Mouse (Mus musculus): Measurements from ENCODE around the gene Nf2. TPM values are rescaled to one million over a fixed set of nuclear protein-coding genes. Genes with fewer than 3 reads are reported as not detected.

The Nf2 gene
- polyA plus RNA-seq, 1 experiment from 2014 or later: 68.1 TPM

- ATAC-seq: no peak
- WGBS: 77% methylated on average over 5 of the region's 5 CpGs
- H3K27ac ChIP-seq (ENCODE audit: low read depth, low read length): no peak overlapping the region
- no peak overlapping the region for H3K4me3 ChIP-seq (ENCODE audit: low read length)
- H3K27me3 ChIP-seq (replicated peaks; ENCODE audit: control insufficient read depth, insufficient read depth, low read length): no peaks in the 10 kb centered on the region
- H3K36me3 ChIP-seq (ENCODE audit: control insufficient read depth, insufficient read depth, low read length): no peaks in the 10 kb centered on the region
- no peak overlapping the region for H3K9ac ChIP-seq (ENCODE audit: low read depth, low read length)
- H3K4me1 ChIP-seq (ENCODE audit: control insufficient read depth, insufficient read depth, low read depth, low read length): no peaks in the 10 kb centered on the region; the same call in 1 of the 2 replicates
- H3K4me2 ChIP-seq (ENCODE audit: low read length): no peak overlapping the region
- H3K9me3 ChIP-seq (ENCODE audit: control insufficient read depth, low read length): no peaks in the 10 kb centered on the region
Measured at GRCm38 (mm10) chr11:4730913-4731312, 118.4 kb downstream of the Nf2 start.

DNA sequence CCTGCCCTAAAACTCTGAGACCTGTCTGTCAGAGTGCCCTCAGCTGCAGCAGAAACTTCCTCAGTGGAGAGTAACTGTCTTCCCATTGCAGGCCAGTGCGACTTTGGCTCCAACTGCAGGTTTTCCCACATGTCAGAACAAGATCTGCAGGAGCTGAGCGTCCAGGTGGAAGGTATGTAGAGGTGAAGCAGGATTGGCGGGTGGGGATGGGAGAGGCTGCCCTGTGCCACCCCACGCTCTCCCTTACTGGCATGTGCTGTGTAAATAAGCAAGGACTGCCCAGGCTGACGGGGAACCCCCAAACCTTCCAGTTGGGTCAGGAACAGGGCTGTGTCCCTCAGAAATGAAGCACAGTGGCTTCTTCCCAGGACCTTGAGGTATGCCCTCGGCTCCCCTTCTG, 119.2 kb downstream of the Nf2 start:
- no peak overlapping the region for H3K27ac ChIP-seq (ENCODE audit: low read depth, low read length)

GRCm38 (mm10) chr11:4729603-4730002, 119.7 kb downstream of the Nf2 start:
- no peaks in the 10 kb centered on the region; the same call in 1 of the 2 replicates for H3K4me1 ChIP-seq (ENCODE audit: control insufficient read depth, insufficient read depth, low read depth, low read length)
- 40% methylated on average over 12 of the region's 12 CpGs for WGBS
- H3K4me3 ChIP-seq (ENCODE audit: low read length): no peak overlapping the region
- H3K9me3 ChIP-seq (ENCODE audit: control insufficient read depth, low read length): no peaks in the 10 kb centered on the region
- ATAC-seq: 0 out of 2 replicates have a peak, but pooled peaks have one; percentile 31
- H3K27ac ChIP-seq (ENCODE audit: low read depth, low read length): no peak overlapping the region
- no peak overlapping the region for H3K4me2 ChIP-seq (ENCODE audit: low read length)
- no peak overlapping the region for H3K9ac ChIP-seq (ENCODE audit: low read depth, low read length)
- H3K27me3 ChIP-seq (replicated peaks; ENCODE audit: control insufficient read depth, insufficient read depth, low read length): no peaks in the 10 kb centered on the region
- no peaks in the 10 kb centered on the region for H3K36me3 ChIP-seq (ENCODE audit: control insufficient read depth, insufficient read depth, low read length)

More for the DNA sequence above, 119.2 kb downstream of the Nf2 start:
- no peaks in the 10 kb centered on the region for H3K36me3 ChIP-seq (ENCODE audit: control insufficient read depth, insufficient read depth, low read length)
- H3K4me1 ChIP-seq (ENCODE audit: control insufficient read depth, insufficient read depth, low read depth, low read length): no peaks in the 10 kb centered on the region; the same call in 1 of the 2 replicates
- no peak overlapping the region for H3K4me2 ChIP-seq (ENCODE audit: low read length)
- no peak for ATAC-seq
- H3K9me3 ChIP-seq (ENCODE audit: control insufficient read depth, low read length): no peaks in the 10 kb centered on the region
- H3K27me3 ChIP-seq (replicated peaks; ENCODE audit: control insufficient read depth, insufficient read depth, low read length): no peaks in the 10 kb centered on the region
- H3K4me3 ChIP-seq (ENCODE audit: low read length): no peak overlapping the region
- 78% methylated on average over 6 of the region's 6 CpGs for WGBS
- H3K9ac ChIP-seq (ENCODE audit: low read depth, low read length): no peak overlapping the region

DNA sequence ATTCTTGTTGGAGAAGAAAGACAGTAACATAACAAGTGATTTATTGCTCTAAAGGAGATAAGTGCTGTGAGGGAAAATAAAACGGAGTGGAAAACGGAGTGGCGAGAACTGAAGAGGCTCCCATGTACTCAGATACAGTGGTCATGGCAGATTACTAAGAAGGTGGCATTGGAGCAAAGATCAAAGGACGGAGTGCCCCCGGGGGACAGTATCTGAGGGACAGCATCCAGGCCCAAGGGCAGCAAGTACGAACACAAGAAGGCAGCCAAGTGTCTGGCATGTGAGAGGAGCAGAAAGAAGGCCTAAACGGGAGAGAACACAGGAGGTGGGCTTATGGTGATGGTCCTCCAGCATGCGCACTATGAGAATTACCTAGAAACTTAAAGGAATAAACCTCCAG, 127.6 kb downstream of the Nf2 start:
- Histone ChIP-seq H3K4me2 (ENCODE audit: low read length) (no peak overlapping the region), H3K27ac (ENCODE audit: low read depth, low read length) (no peak overlapping the region), H3K27me3 (replicated peaks; ENCODE audit: control insufficient read depth, insufficient read depth, low read length) (no peaks in the 10 kb centered on the region), H3K4me3 (ENCODE audit: low read length) (no peak overlapping the region), H3K9ac (ENCODE audit: low read depth, low read length) (no peak overlapping the region), H3K36me3 (ENCODE audit: control insufficient read depth, insufficient read depth, low read length) (peaks cover 7% of the 10 kb centered on the region; the same call in 1 of the 2 replicates), H3K9me3 (ENCODE audit: control insufficient read depth, low read length) (no peaks in the 10 kb centered on the region), H3K4me1 (ENCODE audit: control insufficient read depth, insufficient read depth, low read depth, low read length) (peaks cover 2% of the 10 kb centered on the region)
- 79% methylated on average over 8 of the region's 8 CpGs for WGBS
- no peak for ATAC-seq

- Histone ChIP-seq H3K27me3 (replicated peaks; ENCODE audit: control insufficient read depth, insufficient read depth, low read length) (no peaks in the 10 kb centered on the region), H3K4me2 (ENCODE audit: low read length) (no peak overlapping the region), H3K4me1 (ENCODE audit: control insufficient read depth, insufficient read depth, low read depth, low read length) (peaks cover 2% of the 10 kb centered on the region), H3K36me3 (ENCODE audit: control insufficient read depth, insufficient read depth, low read length) (peaks cover 7% of the 10 kb centered on the region; the same call in 1 of the 2 replicates), H3K9ac (ENCODE audit: low read depth, low read length) (no peak overlapping the region), H3K9me3 (ENCODE audit: control insufficient read depth, low read length) (no peaks in the 10 kb centered on the region), H3K4me3 (ENCODE audit: low read length) (no peak overlapping the region), H3K27ac (ENCODE audit: low read depth, low read length) (no peak overlapping the region)
- WGBS: 42% methylated on average over 7 of the region's 7 CpGs
- ATAC-seq: 0 out of 2 replicates have a peak, but pooled peaks have one; percentile 25
Measured at GRCm38 (mm10) chr11:4720900-4721580, 128.3 kb downstream of the Nf2 start.

- ATAC-seq: no peak
- WGBS: 48% methylated on average over 11 of the region's 11 CpGs
- H3K27ac ChIP-seq (ENCODE audit: low read depth, low read length): no peak overlapping the region
- H3K27me3 ChIP-seq (replicated peaks; ENCODE audit: control insufficient read depth, insufficient read depth, low read length): no peaks in the 10 kb centered on the region
- no peak overlapping the region for H3K9ac ChIP-seq (ENCODE audit: low read depth, low read length)
- H3K4me3 ChIP-seq (ENCODE audit: low read length): no peak overlapping the region
- H3K9me3 ChIP-seq (ENCODE audit: control insufficient read depth, low read length): no peaks in the 10 kb centered on the region
- H3K4me1 ChIP-seq (ENCODE audit: control insufficient read depth, insufficient read depth, low read depth, low read length): peaks cover 2% of the 10 kb centered on the region
- H3K4me2 ChIP-seq (ENCODE audit: low read length): no peak overlapping the region
- peaks cover 7% of the 10 kb centered on the region; the same call in 1 of the 2 replicates for H3K36me3 ChIP-seq (ENCODE audit: control insufficient read depth, insufficient read depth, low read length)
Measured at GRCm38 (mm10) chr11:4720393-4720792, 128.9 kb downstream of the Nf2 start.

DNA sequence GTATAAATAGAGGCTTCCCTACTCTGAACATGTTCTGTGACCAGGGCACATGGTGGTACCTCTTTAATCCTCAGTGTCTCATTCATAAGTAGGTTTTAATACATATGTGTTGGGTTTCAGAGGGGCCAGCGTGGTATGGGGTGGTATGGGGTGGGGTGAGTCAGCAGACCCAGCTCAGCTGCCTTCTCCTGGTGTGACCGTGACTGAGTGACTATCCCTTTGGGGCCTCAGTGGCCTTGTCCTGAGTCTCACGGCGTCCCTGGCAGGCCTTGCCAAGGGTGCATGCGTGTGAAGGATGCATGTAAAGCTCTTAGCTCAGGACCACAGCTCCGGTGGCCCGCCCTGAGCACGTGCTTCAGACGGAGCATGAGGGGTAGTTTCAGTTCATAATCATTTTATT, 129.4 kb downstream of the Nf2 start:
- Histone ChIP-seq H3K4me3 (ENCODE audit: low read length) (no peak overlapping the region), H3K27me3 (replicated peaks; ENCODE audit: control insufficient read depth, insufficient read depth, low read length) (no peaks in the 10 kb centered on the region), H3K9ac (ENCODE audit: low read depth, low read length) (no peak overlapping the region), H3K4me2 (ENCODE audit: low read length) (no peak overlapping the region), H3K36me3 (ENCODE audit: control insufficient read depth, insufficient read depth, low read length) (peaks cover 7% of the 10 kb centered on the region; the same call in 1 of the 2 replicates), H3K9me3 (ENCODE audit: control insufficient read depth, low read length) (no peaks in the 10 kb centered on the region), H3K27ac (ENCODE audit: low read depth, low read length) (no peak overlapping the region), H3K4me1 (ENCODE audit: control insufficient read depth, insufficient read depth, low read depth, low read length) (peaks cover 2% of the 10 kb centered on the region)
- peak; percentile 18; the same call in 1 of the 2 replicates for ATAC-seq
- WGBS: 89% methylated on average over 9 of the region's 9 CpGs

DNA sequence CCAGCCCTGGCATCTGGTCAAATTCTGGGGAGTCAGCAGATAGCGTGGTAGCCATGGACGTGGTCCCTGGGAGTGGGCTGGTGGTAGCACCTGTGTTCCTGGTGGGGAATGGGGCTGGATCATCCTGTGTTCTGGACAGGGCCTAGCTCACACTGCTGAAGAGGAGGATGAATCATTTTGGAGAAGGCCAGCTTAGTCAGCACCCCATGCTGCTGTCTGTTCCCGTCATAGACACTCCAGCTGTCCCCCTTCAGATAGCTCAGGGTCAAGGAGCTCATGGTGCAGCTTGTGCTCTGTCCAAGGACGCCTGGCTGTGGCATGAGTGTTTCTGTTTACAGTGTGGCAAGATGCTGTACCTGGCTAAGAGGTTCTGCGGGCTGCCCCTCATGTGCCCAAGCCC, 130.8 kb downstream of the Nf2 start:
- WGBS: 85% methylated on average over 5 of the region's 5 CpGs
- Histone ChIP-seq H3K9ac (ENCODE audit: low read depth, low read length) (no peak overlapping the region), H3K27me3 (replicated peaks; ENCODE audit: control insufficient read depth, insufficient read depth, low read length) (no peaks in the 10 kb centered on the region), H3K9me3 (ENCODE audit: control insufficient read depth, low read length) (no peaks in the 10 kb centered on the region), H3K4me3 (ENCODE audit: low read length) (no peak overlapping the region), H3K4me2 (ENCODE audit: low read length) (no peak overlapping the region), H3K4me1 (ENCODE audit: control insufficient read depth, insufficient read depth, low read depth, low read length) (peaks cover 2% of the 10 kb centered on the region), H3K36me3 (ENCODE audit: control insufficient read depth, insufficient read depth, low read length) (peaks cover 5% of the 10 kb centered on the region; the same call in 1 of the 2 replicates), H3K27ac (ENCODE audit: low read depth, low read length) (no peak overlapping the region)
- no peak for ATAC-seq

GRCm38 (mm10) chr11:4716530-4717236, 132.7 kb downstream of the Nf2 start:
- no peak overlapping the region for H3K4me3 ChIP-seq (ENCODE audit: low read length)
- WGBS: 84% methylated on average over 5 of the region's 5 CpGs
- no peaks in the 10 kb centered on the region for H3K36me3 ChIP-seq (ENCODE audit: control insufficient read depth, insufficient read depth, low read length)
- no peak overlapping the region for H3K4me2 ChIP-seq (ENCODE audit: low read length)
- H3K27me3 ChIP-seq (replicated peaks; ENCODE audit: control insufficient read depth, insufficient read depth, low read length): no peaks in the 10 kb centered on the region
- no peak for ATAC-seq
- no peak overlapping the region for H3K27ac ChIP-seq (ENCODE audit: low read depth, low read length)
- no peaks in the 10 kb centered on the region for H3K9me3 ChIP-seq (ENCODE audit: control insufficient read depth, low read length)
- no peak overlapping the region for H3K9ac ChIP-seq (ENCODE audit: low read depth, low read length)
- peaks cover 2% of the 10 kb centered on the region for H3K4me1 ChIP-seq (ENCODE audit: control insufficient read depth, insufficient read depth, low read depth, low read length)
